Mouse (Mus musculus) testis, postnatal 14 days (tissue): ENCODE data around the gene Tbc1d7.

ENCODE experiments used
- DNase-seq: peaks from one replicate; pipeline ENCODE4 v3.0.0; 2021; ENCODE audit warnings: low spot score

Gene Tbc1d7

DNA sequence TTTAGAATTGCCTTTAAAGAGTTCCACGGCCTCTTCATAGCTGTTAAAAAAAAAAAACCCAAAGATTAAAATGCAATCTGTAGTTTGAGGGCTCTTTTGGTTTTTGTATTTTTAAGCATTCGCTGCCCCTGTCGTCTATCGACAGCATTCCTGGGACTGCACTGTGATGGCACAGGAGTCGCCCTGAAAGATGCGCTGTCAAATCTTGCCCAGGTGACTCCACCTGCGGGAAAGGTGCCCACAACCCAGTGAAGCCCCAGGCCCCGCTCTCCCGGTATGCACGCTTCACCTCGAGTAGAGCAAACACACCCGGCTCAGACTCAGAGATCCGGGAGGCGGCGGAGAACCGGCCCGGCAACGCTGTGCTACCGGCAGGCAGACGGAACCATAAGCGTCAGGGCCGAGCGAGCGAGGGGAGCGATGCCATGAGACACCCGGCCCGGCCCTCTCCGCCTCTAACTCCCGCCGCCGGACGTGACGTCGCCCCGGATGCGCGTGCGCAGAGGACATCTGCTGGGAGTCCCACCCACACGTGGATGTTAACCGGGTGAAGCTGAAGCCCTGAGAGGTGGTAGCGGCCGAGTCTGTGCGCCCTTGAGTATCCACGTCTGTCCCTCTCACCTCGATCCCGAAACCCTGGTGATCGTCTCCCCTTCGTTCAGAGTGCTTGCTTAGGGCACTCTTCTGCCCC, at the start of gene Tbc1d7:
Gene Tbc1d7 (minus strand): TSS at position 482 of the 691 bp plus-strand sequence.
- DNase-seq = peak; percentile 98

DNA sequence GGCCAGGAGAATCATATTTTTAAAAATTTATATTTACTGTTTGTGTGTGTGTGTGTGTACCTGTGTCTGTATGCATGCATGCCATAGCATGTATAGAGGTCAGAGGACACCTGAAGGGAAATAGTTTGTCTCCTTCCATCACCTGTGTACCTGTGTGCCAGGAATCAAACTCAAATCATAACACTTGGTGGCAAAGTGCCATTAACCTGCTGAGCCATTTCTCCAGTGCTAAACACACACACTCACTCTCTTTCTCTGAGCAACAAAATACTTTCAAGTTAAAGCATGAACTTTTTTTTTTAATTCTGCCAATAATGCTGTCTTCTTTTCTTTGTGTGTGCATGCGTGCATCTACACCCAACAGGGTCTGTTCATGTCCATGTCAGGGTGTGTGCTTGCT, 49.3 kb upstream of the Tbc1d7 start:
- no peak for DNase-seq

DNA sequence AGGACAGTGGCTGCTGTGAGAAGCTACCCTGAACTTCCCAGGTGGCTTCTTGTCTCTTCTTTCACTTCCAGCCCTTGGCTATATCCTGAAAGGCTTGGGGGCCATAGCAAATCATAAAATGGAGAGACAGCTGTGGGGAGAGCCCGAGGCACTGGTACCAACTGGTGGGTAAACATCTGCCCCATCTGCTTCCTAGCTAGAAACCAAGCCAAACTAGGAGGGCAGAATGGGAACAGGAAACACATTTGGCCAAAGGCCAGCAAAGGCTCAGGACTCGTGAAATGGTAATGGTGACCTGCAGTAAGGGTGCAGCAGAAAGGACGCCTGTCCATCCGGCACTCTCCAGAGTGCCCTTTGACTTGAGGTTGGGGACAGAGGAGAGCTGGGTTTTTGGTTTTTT, 47.5 kb upstream of the Tbc1d7 start:
- DNase-seq = no peak

- DNase-seq = no peak
These were observed 47.0 kb upstream of the Tbc1d7 start for GRCm38 (mm10) chr13:43218284-43218683.

DNA sequence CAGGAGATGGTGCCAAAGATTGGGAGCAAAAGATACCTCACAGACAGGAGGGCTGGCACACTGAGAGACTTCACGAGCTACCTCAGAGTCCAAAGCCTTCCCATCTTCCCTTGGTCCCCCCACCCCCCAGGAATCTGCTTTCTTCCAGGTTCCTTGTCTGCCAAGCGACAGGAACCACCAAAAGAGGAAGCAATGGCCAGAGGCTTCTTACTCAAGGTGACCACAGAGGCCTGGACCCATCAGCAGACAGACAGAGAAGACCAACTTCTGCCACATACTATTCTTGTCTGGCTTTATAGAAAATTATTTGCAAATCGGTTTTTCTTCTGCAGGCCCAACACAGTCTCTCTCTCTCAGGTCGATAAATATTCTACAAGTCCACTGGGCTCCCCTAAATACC, 46.4 kb upstream of the Tbc1d7 start:
- DNase-seq = no peak

GRCm38 (mm10) chr13:43217059-43217458, 45.8 kb upstream of the Tbc1d7 start:
- no peak for DNase-seq

- no peak for DNase-seq
These were observed 44.8 kb upstream of the Tbc1d7 start for GRCm38 (mm10) chr13:43215994-43216706.

GRCm38 (mm10) chr13:43215144-43215993, 44.1 kb upstream of the Tbc1d7 start:
- peak; percentile 26 for DNase-seq

DNA sequence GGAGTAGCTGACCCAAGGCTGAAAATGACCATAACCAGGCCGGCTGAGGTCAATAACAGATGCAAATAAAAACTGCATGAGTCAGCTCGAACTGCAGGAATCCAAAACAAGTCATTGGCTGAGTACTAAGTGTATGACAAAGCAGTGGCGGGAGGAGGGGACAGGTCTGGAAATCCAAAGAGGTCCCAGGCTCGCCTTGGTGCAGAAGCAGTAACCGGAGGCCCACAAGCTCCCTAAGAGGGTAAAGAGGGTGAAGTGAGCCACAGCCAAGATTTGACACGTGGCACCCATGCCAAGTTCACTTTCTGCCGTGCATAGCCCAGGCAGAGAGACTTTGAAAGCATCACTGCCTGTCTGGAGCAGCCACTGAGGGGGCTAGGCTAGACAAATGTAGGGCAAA, 41.0 kb upstream of the Tbc1d7 start:
- DNase-seq = no peak

DNA sequence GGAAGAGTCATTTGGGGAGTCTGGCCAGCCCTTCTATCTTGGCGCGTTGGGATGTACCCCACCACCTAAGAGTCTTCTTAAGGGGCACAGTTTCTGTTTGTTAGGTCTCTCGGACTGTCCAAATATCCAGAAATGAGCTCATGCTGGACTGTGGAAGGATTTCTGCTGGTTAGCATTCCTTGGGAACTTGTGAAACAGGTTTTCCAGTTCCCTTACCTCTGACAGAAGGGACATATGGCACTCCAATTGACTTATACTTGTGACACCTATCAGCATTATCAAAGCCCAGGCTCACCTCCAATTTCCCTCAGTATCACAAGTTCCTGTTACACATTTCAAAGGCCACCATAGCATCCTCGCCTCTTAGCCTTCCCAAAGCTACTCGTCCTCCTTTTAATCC, 39.7 kb upstream of the Tbc1d7 start:
- DNase-seq = no peak

GRCm38 (mm10) chr13:43209560-43209959, 38.3 kb upstream of the Tbc1d7 start:
- DNase-seq = no peak

DNA sequence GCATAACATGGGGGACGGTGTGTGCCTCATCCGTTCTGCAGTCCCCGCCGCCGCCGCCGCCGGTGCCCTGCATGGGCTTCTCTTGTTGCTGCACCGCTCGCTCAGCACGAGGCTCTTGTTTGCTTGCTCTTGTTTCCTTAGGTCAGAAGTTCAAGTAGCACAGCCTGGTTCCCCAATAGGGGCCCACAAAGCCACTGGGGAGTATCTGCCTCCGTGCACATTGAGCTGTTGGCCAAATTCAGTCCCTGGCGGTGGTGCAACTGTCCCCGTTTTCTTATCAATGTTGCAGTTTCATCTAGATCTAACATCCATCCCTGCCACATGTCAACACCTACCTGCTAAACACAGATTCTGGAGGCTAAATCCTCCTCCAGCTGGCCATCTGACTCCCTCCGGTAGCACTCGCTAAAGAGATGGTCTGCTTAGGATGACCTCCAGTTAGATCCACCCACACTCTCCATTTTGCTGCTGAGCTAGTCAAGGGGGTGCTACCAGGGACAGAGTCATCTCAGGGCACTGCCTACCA, 37.7 kb upstream of the Tbc1d7 start:
- DNase-seq = no peak

DNA sequence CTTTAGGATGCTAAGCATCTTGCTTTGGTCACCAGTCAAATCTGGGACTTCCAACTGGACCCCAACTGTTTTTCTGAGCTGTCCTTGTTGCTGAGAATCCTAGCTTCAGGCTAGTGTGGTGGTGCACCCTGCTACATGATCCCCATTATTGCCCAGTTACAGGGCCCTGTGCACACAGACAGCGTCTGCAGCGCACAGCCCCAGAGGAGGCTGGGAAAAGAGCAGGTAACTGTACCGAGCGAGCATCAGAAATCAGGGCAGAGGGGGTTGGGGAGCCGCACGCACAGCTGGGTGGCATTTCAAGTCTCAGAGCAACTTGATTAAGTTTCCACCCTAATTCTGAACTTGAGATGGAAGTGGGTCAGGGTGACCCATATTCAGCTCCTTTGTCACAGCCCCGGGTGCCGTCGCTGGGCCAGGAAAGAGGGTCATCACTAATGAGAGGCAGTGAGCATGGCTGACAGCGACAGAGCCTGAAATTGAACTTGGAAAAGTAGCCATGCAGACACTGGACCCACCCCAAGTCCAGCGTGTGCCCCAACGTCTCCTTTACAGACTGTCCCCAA, 34.9 kb upstream of the Tbc1d7 start:
- no peak for DNase-seq

DNA sequence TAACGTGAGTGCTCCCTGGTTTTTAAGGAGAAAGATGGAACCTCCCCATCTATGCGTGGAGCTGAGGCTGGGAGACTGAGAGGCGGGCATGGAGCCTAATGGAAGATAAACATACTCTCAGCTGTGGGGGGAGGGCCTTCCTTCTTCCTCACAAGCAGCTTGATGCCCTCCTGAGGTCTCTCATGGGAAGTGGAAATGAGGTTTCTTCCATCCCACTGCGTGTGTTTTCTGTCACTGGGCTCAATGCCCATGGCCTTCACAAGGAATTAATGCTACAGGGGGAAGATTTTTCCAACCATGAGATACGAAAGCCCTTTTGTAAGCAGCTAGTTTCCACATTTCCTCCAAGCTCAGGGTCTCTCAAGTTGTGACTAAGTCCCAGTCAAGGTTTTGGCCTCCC, 32.3 kb upstream of the Tbc1d7 start:
- DNase-seq = no peak

- DNase-seq = no peak
These were observed 31.9 kb upstream of the Tbc1d7 start for GRCm38 (mm10) chr13:43203234-43203633.

- no peak for DNase-seq
These were observed 31.1 kb upstream of the Tbc1d7 start for GRCm38 (mm10) chr13:43202351-43202750.

DNA sequence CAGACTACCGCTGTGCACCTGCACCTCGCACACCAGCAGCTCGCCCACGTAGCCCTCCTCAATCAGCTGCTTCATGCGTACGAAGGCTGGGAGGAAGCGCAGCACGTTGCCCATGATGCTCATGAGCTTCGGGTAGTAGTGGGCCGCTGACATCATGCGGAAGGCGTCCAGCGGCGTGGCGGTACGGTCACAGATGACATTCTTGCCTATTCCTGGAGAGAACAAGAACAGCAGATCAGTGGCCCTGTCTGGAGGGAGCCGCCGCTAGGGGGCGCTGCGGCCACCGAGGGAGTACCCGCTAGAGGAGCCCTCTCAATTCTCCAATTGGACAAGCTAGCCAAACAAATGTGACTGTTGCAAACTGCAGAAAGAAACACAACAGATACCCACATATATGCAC, 29.7 kb upstream of the Tbc1d7 start:
- DNase-seq = peak; percentile 42

DNA sequence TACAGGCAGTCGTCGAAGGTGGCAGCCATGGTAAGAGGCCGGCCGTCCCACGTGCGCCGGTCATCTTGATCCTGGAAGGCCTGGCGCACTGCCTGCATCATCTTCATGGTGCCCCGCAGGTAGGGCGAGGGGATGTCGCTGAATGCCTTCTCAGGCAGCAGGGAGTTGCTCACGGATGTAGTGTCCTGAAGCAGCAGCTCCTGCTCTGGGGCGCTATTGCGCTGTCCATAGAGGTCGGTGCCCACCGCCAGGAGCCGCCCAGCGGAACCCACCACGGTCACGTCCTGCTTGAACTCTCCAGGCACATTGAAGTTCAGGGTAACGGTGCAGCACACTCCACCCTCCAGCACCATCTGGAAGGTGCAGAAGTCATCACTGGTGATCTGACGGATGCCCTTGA, 29.2 kb upstream of the Tbc1d7 start:
- no peak for DNase-seq

DNA sequence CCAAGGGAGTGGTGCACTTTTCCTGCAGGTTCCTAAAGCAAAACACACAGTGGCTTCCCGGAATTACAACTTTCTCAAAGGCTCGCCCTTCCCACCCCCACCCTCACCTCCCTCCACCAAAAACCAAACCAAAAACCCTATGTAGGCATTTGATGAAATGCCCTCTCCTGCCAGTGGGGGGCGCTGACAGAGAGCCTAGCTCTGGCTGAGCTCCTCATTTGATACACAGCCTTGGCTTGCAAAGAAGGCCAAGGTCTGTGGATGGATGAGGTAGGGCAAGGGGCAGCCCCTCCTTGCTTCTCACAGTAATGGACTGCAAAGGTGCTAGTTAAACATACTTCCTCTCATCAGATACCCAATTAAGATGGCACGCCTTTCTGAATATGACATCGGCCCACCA, 28.4 kb upstream of the Tbc1d7 start:
- peak; percentile 29 for DNase-seq

GRCm38 (mm10) chr13:43199282-43199681, 28.0 kb upstream of the Tbc1d7 start:
- DNase-seq = no peak

- DNase-seq = no peak
These were observed 25.9 kb upstream of the Tbc1d7 start for GRCm38 (mm10) chr13:43197187-43197586.

- no peak for DNase-seq
These were observed 24.7 kb upstream of the Tbc1d7 start for GRCm38 (mm10) chr13:43196000-43196399.
